Mouse (Mus musculus): ENCODE data around the gene Hist1h3e. TPM values are rescaled to one million over a fixed set of nuclear protein-coding genes. Genes with fewer than 3 reads are reported as not detected.

Hist1h3e gene
- polyA plus RNA-seq, 1 experiment from 2014 or later: 2.0 TPM

- no peak for ATAC-seq (ENCODE audit: insufficient number of reproducible peaks, insufficient read depth, low FRiP score, low read depth)
- H3K27ac ChIP-seq (replicated peaks in 1 of 2; ENCODE audit: control insufficient read depth in 1 of 2, insufficient read depth in 1 of 2, low read depth in 2 of 2, low read length in 2 of 2): peak overlapping the region; percentile 61 to 95
- H3K4me1 ChIP-seq (ENCODE audit: control insufficient read depth in 2 of 2, insufficient read depth in 2 of 2, low read length in 2 of 2): peaks cover 8 to 36% of the 10 kb centered on the region in 2 experiments
- H3K4me2 ChIP-seq (ENCODE audit: low read length): peak overlapping the region; percentile 71
- H3K4me3 ChIP-seq (ENCODE audit: control insufficient read depth in 1 of 2, insufficient read depth in 1 of 2, low read depth in 1 of 2, low read length in 2 of 2): peak overlapping the region; percentile 21 to 67; a peak in 3 of 4 replicates
- H3K36me3 ChIP-seq (ENCODE audit: control insufficient read depth, insufficient read depth, low read length): no peaks in the 10 kb centered on the region
- 24% methylated on average over 9 of the region's 9 CpGs for WGBS
- no peaks in the 10 kb centered on the region for H3K27me3 ChIP-seq (ENCODE audit: control insufficient read depth, insufficient read depth, low read length)
- peak overlapping the region; percentile 71 for H3K9ac ChIP-seq (ENCODE audit: low read length)
- H3K9me3 ChIP-seq (ENCODE audit: control insufficient read depth, low read length): no peaks in the 10 kb centered on the region
These were observed 29.7 kb downstream of the Hist1h3e start for GRCm38 (mm10) chr13:23532262-23533075.

- ATAC-seq (ENCODE audit: insufficient number of reproducible peaks, insufficient read depth, low FRiP score, low read depth): peak; percentile 81
- H3K4me2 ChIP-seq (ENCODE audit: low read length): peak within 1 kb of the TSS; percentile 71
- H3K27ac ChIP-seq (replicated peaks in 1 of 2; ENCODE audit: control insufficient read depth in 1 of 2, insufficient read depth in 1 of 2, low read depth in 2 of 2, low read length in 2 of 2): peak within 1 kb of the TSS; percentile 95 to 100
- H3K9me3 ChIP-seq (ENCODE audit: control insufficient read depth, low read length): no peaks in the 10 kb centered on the region
- WGBS: under 1% methylated on average over 50 of the region's 70 CpGs
- peaks cover 8 to 32% of the 10 kb centered on the region in 2 experiments for H3K4me1 ChIP-seq (ENCODE audit: control insufficient read depth in 2 of 2, insufficient read depth in 2 of 2, low read length in 2 of 2)
- peak within 1 kb of the TSS; percentile 49 to 67 for H3K4me3 ChIP-seq (ENCODE audit: control insufficient read depth in 1 of 2, insufficient read depth in 1 of 2, low read depth in 1 of 2, low read length in 2 of 2)
- no peaks in the 10 kb centered on the region for H3K36me3 ChIP-seq (ENCODE audit: control insufficient read depth, insufficient read depth, low read length)
- peak within 1 kb of the TSS; percentile 95 for H3K9ac ChIP-seq (ENCODE audit: low read length)
- no peaks in the 10 kb centered on the region for H3K27me3 ChIP-seq (ENCODE audit: control insufficient read depth, insufficient read depth, low read length)
These were observed 31.0 kb downstream of the Hist1h3e start, which contains the start of gene Hist1h4h for GRCm38 (mm10) chr13:23530901-23531875. Gene Hist1h4h (plus strand): TSS chr13:23531050.

GRCm38 (mm10) chr13:23530181-23530900, 31.8 kb downstream of the Hist1h3e start:
- H3K36me3 ChIP-seq (ENCODE audit: control insufficient read depth, insufficient read depth, low read length): no peaks in the 10 kb centered on the region
- H3K27ac ChIP-seq (replicated peaks in 1 of 2; ENCODE audit: control insufficient read depth in 1 of 2, insufficient read depth in 1 of 2, low read depth in 2 of 2, low read length in 2 of 2): peak overlapping the region; percentile 95 to 100
- no peaks in the 10 kb centered on the region for H3K27me3 ChIP-seq (ENCODE audit: control insufficient read depth, insufficient read depth, low read length)
- ATAC-seq (ENCODE audit: insufficient number of reproducible peaks, insufficient read depth, low FRiP score, low read depth): no peak
- WGBS: under 1% methylated on average over 20 of the region's 20 CpGs
- peak overlapping the region; percentile 49 to 67 for H3K4me3 ChIP-seq (ENCODE audit: control insufficient read depth in 1 of 2, insufficient read depth in 1 of 2, low read depth in 1 of 2, low read length in 2 of 2)
- H3K4me1 ChIP-seq (ENCODE audit: control insufficient read depth in 2 of 2, insufficient read depth in 2 of 2, low read length in 2 of 2): peaks cover 8 to 33% of the 10 kb centered on the region in 2 experiments
- no peaks in the 10 kb centered on the region for H3K9me3 ChIP-seq (ENCODE audit: control insufficient read depth, low read length)
- H3K4me2 ChIP-seq (ENCODE audit: low read length): peak overlapping the region; percentile 71
- peak overlapping the region; percentile 95 for H3K9ac ChIP-seq (ENCODE audit: low read length)

- H3K27me3 ChIP-seq (ENCODE audit: control insufficient read depth, insufficient read depth, low read length): no peaks in the 10 kb centered on the region
- no peak for ATAC-seq (ENCODE audit: insufficient number of reproducible peaks, insufficient read depth, low FRiP score, low read depth)
- peak overlapping the region; percentile 95 to 100; a peak in 3 of 4 replicates for H3K27ac ChIP-seq (replicated peaks in 1 of 2; ENCODE audit: control insufficient read depth in 1 of 2, insufficient read depth in 1 of 2, low read depth in 2 of 2, low read length in 2 of 2)
- H3K9ac ChIP-seq (ENCODE audit: low read length): peak overlapping the region; percentile 95
- no peaks in the 10 kb centered on the region for H3K9me3 ChIP-seq (ENCODE audit: control insufficient read depth, low read length)
- H3K4me3 ChIP-seq (ENCODE audit: control insufficient read depth in 1 of 2, insufficient read depth in 1 of 2, low read depth in 1 of 2, low read length in 2 of 2): peak overlapping the region in 1 of 2 experiments; percentile 67; a peak in 3 of 4 replicates
- H3K4me2 ChIP-seq (ENCODE audit: low read length): peak overlapping the region; percentile 71
- WGBS: 22% methylated on average over 2 of the region's 2 CpGs
- peaks cover 8 to 31% of the 10 kb centered on the region in 2 experiments for H3K4me1 ChIP-seq (ENCODE audit: control insufficient read depth in 2 of 2, insufficient read depth in 2 of 2, low read length in 2 of 2)
- H3K36me3 ChIP-seq (ENCODE audit: control insufficient read depth, insufficient read depth, low read length): no peaks in the 10 kb centered on the region
These were observed 32.5 kb downstream of the Hist1h3e start for GRCm38 (mm10) chr13:23529480-23530165.

GRCm38 (mm10) chr13:23529005-23529404, 33.2 kb downstream of the Hist1h3e start:
- peak overlapping the region; percentile 95 for H3K9ac ChIP-seq (ENCODE audit: low read length)
- no peak for ATAC-seq (ENCODE audit: insufficient number of reproducible peaks, insufficient read depth, low FRiP score, low read depth)

GRCm38 (mm10) chr13:23526312-23526711, 35.9 kb downstream of the Hist1h3e start:
- Histone ChIP-seq H3K4me2 (ENCODE audit: low read length) (peak overlapping the region; percentile 71), H3K27ac (replicated peaks in 1 of 2; ENCODE audit: control insufficient read depth in 1 of 2, insufficient read depth in 1 of 2, low read depth in 2 of 2, low read length in 2 of 2) (peak overlapping the region in 1 of 2 experiments; percentile 47; a peak in 1 of 4 replicates), H3K4me1 (ENCODE audit: control insufficient read depth in 2 of 2, insufficient read depth in 2 of 2, low read length in 2 of 2) (peaks cover 3 to 12% of the 10 kb centered on the region in 2 experiments), H3K4me3 (ENCODE audit: control insufficient read depth in 1 of 2, insufficient read depth in 1 of 2, low read depth in 1 of 2, low read length in 2 of 2) (peak overlapping the region; percentile 30 to 45; a peak in 3 of 4 replicates), H3K9ac (ENCODE audit: low read length) (peak overlapping the region; percentile 72), H3K27me3 (ENCODE audit: control insufficient read depth, insufficient read depth, low read length) (no peaks in the 10 kb centered on the region), H3K9me3 (ENCODE audit: control insufficient read depth, low read length) (no peaks in the 10 kb centered on the region), H3K36me3 (ENCODE audit: control insufficient read depth, insufficient read depth, low read length) (no peaks in the 10 kb centered on the region)
- WGBS: under 1% methylated on average over 17 of the region's 17 CpGs
- ATAC-seq (ENCODE audit: insufficient number of reproducible peaks, insufficient read depth, low FRiP score, low read depth): no peak

More at GRCm38 (mm10) chr13:23529005-23529404, 33.2 kb downstream of the Hist1h3e start:
- Histone ChIP-seq H3K27me3 (ENCODE audit: control insufficient read depth, insufficient read depth, low read length) (no peaks in the 10 kb centered on the region), H3K4me2 (ENCODE audit: low read length) (peak overlapping the region; percentile 71), H3K9me3 (ENCODE audit: control insufficient read depth, low read length) (no peaks in the 10 kb centered on the region), H3K4me3 (ENCODE audit: control insufficient read depth in 1 of 2, insufficient read depth in 1 of 2, low read depth in 1 of 2, low read length in 2 of 2) (peak overlapping the region in 1 of 2 experiments; percentile 9; a peak in 1 of 4 replicates), H3K36me3 (ENCODE audit: control insufficient read depth, insufficient read depth, low read length) (no peaks in the 10 kb centered on the region), H3K27ac (replicated peaks in 1 of 2; ENCODE audit: control insufficient read depth in 1 of 2, insufficient read depth in 1 of 2, low read depth in 2 of 2, low read length in 2 of 2) (peak overlapping the region; percentile 88 to 95), H3K4me1 (ENCODE audit: control insufficient read depth in 2 of 2, insufficient read depth in 2 of 2, low read length in 2 of 2) (peaks cover 8 to 27% of the 10 kb centered on the region in 2 experiments)
- WGBS: 82% methylated on average over 5 of the region's 5 CpGs

Measured in heart, embryonic 14.5 days (tissue).